Mouse (Mus musculus) c-Kit-positive CD71-positive TER-119-negative erythroid progenitor cells, embryonic 14.5 days (primary cell): ENCODE measurements around the gene Pde1c.
"Not testable (repeated sequence)": the region's sequence is repeated elsewhere in the genome, so short reads cannot be mapped to it uniquely, and the experiment has no call there.

Experiments used
- DNase-seq: peaks from one replicate; pipeline ENCODE4 v3.0.0-alpha.2; 2013; ENCODE audit warnings: low read depth

Gene Pde1c

DNA sequence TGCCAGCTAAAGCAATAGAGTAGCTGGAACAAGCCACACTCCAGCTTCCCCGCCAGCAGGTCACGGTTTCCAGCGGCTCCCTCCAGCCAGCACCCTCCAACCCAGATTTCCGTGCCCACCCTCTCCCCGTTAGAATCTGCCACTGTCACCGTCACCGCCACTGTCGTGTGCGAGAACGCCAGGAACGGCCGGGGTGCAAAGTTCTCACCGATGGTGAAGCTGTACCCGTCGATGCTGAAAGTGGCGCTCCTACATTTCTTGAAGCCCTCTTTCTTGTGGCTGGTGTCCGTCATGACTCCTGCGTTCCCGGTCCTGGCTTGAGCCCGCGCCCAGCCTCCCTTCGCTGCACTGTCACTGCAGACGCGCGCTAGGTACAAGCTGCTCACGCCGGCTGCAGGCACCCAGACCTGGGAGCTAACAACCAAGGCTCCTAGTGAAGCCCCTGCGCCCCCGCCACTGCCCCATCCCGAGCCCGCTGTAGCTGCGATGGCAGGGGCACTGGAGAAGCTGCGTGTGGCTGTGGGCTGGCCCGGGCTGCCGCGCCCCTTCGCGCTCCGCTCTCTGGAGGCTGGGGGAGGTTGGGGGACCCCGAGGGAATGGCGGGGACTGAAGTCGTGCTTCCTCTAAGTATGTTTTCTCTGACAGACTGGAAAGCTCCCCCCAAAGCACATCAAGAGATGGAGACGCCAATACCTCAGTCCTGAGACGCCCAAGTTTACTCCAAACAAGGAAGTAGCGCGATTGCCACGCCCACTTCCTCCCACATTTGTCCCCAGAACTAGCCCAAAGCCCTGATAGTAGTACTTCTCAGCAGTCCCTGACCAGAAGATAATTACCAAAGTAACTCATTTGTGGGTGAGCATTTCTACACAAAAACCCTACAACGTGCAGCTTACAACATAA, at the start of gene Pde1c:
Gene Pde1c (minus strand): TSS at position 634 of the 903 bp plus-strand sequence.
- DNase-seq, result peak; percentile 25

DNA sequence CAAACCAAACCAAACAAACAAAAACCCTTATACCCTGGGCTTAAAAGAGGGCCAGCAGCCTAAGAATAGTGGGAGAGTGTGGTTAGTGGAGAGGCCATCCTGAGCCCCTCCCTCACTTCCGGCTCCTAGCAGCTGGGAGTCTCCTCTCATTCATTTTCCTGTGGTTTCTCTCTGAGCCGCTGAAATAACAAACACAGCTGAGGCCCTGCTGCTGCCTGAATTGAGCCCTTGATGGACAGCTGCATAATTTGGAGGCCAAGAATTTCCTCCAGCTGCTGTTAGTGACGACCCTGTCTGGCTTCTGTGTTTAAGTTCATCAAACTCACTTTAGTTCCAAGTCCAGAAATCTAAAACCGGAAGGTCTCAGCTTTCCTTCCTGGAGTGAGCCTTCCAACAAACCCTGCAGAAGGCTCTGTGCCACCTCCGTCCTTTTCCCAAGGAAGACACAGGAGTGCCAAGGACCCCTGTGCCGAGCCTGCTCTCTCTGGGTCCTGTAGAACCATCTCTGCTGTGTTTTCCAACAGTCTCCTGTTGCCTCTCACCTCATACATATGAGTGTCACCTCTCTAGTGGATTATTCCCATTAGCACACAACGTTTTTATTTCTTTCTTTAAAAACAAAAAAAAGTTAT, 48.2 kb upstream of the Pde1c start:
- DNase-seq, result no peak

DNA sequence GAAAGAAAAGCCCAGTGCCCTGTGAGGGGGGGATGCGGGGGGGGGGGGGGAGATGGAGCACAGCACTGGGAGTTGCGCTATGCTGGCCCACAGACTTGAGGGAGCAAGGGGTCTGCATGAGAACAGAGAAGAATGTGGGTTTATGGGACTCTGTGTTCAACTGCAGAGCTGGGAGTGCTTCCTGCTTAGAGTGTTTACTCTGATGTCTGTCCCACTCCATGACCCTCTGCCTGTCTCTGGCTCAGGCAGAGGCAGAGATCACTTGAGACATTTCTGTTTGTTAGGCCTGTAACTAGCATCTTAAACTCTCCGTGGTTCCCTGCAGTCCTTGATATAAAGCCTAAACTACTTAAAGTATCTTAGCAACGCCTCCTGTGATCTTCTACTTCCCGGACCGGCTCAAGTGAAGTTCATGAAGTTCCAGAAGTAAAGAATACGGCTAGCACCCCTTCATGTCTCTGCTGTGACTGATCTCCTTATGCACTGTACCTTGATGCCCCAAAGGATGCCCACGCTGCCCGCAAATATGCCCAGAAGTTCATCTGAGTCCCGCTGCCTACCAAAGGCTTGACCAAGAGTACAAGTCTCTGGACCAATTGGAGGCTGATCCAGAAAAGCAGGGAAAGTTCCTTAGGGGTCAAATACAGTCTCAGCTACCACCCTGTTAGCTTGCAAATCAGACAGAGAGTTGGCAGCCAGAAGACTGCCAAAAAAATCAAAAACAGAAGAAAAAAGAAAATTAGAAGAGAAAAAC, 47.5 kb upstream of the Pde1c start:
- no peak for DNase-seq

GRCm38 (mm10) chr6:56609529-56609928, 40.6 kb upstream of the Pde1c start:
- DNase-seq, result not testable (repeated sequence)

DNA sequence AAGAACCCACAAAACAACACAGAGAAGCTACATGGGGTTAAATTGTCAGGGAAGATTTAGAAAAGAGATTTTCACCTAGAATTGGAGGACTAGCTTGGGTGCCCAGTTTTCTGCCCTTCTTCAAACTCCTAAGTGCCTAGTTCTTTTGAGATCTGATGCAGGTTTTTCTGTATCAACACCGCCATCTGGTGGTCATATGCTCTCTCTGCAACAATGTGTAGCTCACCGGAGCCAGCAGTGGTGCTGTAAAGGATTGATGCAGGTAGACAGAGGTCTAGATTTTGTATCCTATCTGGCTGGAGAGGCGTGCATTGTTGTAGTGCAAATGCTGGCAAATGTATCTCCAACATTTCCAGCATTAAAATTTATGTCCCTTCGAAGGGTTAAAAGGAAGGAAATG, 39.4 kb upstream of the Pde1c start:
- DNase-seq, result peak; percentile 37

DNA sequence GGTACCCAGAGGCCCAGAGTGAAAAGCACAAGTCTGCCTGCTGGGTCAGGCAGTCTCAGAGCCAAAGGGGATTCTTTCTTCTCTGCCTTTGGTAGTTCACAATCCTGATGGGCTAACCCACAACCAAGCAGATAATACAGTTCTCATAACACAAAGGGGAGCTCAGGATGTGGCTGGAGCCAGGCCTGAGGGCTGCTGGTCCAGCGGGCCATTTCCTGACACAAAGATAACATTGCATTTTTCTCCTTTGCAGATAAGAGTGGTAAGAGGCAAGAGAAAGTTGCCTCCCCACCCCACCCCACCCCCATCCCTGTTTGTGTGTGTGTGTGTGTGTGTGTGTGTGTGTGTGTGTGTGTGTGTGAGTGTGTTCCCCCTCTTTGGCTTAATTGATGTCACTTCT, 10.7 kb upstream of the Pde1c start:
- no peak for DNase-seq

- DNase-seq, result no peak
Observed at GRCm38 (mm10) chr6:56560891-56561290, 8.0 kb downstream of the Pde1c start.

GRCm38 (mm10) chr6:56560474-56560888, 8.4 kb downstream of the Pde1c start:
- no peak for DNase-seq

GRCm38 (mm10) chr6:56558711-56559110, 10.2 kb downstream of the Pde1c start:
- no peak for DNase-seq

DNA sequence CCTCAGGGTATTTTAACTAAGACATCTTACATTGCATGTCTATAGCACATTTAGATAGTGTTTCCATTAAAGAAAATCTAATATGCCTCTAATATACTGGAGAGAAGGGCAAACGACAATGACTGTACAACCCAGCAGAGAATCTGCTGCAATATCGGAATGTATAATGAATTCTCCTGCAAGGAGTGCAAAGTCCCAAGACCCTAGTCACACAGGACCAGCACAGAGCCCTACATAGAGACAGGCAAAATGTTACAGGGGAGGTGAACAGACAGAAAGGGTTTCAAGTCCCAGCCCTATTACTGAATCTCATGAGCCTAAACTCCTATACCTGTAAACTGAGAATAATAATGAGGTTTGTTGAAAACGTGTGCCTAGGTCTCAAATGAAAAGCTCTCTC, 13.1 kb downstream of the Pde1c start:
- no peak for DNase-seq

- DNase-seq, result no peak
Observed at GRCm38 (mm10) chr6:56555382-56555781, 13.5 kb downstream of the Pde1c start.

DNA sequence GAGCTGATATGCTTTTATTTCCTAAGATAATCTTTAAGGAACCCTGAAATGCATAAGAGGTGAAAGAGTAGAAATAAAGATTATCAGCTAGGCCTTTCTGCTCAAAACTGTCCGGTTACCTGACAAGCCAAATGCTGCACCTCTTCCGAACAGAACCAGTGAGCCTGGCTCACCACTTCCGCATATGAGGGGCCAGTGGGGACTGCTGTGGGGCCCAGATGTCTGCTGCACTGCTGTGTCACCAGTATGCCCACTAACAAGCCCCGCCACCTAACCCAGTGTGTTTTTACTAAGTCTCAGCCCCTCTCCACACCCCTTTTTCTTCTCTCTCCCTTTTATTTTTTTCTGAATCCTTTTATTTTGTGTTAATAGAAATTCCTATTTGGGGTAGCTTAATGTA, 17.9 kb downstream of the Pde1c start:
- DNase-seq, result no peak

DNA sequence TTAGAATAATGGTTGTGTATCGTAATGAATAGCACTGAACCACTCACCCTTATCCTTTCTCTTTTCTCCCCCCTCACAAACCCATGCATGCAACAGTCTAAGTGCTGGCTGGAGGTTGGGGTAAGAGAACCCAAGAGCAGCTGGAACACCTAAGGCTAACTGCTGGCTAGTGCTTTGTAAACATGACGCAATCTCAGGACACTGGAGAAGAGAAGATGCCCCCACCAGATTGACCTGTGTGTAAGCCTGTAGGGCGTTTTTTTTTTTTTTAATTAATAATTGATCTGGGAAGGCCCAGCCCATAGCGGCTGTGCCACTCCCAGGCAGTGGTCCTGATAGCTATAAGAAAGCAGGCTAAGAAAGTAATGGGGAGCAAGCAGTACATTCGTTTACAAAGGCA, 28.7 kb downstream of the Pde1c start:
- no peak for DNase-seq

- no peak for DNase-seq
Observed at GRCm38 (mm10) chr6:56534653-56535052, 34.2 kb downstream of the Pde1c start.

DNA sequence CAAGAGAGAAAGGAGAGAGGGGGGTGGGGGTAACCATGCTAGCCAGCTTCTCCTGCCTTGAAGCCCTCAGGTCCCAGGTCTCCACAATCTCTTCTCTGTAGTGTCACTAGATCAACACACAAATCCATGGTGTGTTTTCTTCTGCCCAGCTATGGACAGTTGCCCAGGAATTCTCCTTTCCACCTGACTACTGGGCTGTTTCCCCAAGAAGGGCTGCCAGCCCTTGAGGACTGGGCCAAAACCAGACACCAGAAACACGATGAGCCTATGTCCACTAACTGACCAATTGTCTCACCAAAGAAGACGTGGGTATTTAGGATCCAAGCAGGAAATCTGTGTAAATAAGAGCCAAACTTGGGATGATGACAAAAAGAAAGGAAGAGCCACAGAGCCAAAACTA, 36.6 kb downstream of the Pde1c start:
- DNase-seq, result no peak

DNA sequence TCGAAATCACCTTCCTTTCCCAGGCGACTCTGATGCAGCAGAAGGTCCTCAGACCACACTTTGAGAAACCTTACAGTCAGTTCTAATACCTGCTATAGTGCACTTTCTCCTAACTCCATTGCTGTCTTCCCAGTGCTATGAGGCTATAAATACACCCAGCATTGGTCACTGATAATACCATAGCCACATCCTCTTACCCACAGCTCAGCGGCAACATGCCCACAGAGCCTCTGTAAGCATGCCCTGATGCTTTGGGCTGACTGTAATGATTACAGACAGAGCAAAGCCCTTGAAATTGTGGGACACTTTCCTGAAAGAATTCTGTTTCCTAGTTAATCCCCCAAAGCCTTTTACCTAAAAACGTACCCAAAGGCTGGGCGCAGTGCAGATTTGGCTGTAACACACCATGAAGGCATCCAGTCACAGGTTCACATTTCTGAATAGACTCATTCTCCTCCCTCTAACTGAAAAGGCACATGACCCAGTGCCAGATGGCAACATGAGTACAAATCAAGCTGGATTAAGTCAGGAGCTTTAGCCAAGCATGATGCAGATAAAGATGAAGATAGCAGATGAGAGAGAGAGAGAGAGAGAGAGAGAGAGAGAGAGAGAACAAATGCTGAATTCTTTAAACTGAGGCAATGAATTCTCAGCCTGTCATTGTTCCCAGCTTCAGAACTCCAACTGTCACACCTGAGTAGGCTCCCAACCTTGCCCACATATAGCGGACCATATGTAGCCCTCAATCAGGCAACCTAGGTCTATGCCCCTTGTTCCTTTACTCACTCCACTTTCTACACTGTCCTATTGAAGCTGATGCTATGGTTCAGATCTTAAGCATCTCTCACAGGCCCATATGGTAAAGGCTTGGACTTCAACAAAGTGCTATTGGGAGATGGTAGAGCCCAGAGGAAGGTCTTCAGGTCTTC, 44.7 kb downstream of the Pde1c start:
- DNase-seq, result no peak

- no peak for DNase-seq
Observed at GRCm38 (mm10) chr6:56489161-56489560, 79.7 kb downstream of the Pde1c start.

- no peak for DNase-seq
Observed at GRCm38 (mm10) chr6:56485078-56485477, 83.8 kb downstream of the Pde1c start.

DNA sequence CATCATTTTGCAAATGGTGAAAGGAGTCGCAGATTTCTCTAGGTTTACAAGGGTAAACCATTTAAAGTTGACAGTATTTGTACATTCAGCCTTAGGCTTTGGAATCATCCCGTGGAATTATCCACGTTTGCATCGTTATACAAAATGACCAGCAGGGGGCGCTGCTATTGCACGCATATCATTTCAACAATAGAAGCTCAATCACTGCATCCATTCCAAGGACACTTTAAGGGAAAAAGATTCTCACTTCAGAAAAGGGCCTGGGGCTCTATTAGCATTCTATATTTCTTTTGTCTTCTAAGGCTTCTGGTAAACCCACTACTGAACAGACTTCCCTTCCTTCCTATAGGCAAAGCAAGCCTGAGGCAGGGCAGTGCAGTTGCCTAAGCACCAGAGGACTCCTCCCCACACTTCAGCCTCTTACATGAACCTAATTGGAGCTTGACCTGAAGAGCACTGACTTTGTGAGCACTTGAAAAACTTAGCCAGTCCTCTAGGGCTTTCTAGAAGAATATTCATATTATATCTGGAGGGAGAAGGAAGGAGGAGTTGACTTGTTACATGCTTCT, 87.9 kb downstream of the Pde1c start:
- DNase-seq, result peak; percentile 20

DNA sequence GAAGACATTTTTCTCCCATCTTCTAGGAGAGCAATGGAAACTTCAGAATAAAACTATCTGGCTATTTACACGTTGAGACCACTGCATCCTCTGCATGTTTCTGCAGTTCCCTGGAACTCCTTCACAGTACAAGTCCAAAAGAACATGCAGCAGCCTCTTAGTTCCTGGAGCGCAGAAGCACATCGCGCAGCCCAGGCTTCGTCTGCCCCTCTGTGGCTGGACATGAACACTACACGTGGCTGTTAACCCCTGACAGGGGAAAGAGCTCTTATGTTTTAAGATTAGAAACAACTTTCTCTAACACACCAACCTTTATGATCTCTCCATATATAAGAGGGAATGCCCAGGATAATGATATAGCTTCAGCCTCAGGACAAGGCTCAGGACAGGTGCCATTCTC, 92.3 kb downstream of the Pde1c start:
- DNase-seq, result no peak

- DNase-seq, result peak; percentile 13
Observed at GRCm38 (mm10) chr6:56458098-56458497, 110.8 kb downstream of the Pde1c start.
